Mouse (Mus musculus): ENCODE results near the gene Smyd3.

DNA sequence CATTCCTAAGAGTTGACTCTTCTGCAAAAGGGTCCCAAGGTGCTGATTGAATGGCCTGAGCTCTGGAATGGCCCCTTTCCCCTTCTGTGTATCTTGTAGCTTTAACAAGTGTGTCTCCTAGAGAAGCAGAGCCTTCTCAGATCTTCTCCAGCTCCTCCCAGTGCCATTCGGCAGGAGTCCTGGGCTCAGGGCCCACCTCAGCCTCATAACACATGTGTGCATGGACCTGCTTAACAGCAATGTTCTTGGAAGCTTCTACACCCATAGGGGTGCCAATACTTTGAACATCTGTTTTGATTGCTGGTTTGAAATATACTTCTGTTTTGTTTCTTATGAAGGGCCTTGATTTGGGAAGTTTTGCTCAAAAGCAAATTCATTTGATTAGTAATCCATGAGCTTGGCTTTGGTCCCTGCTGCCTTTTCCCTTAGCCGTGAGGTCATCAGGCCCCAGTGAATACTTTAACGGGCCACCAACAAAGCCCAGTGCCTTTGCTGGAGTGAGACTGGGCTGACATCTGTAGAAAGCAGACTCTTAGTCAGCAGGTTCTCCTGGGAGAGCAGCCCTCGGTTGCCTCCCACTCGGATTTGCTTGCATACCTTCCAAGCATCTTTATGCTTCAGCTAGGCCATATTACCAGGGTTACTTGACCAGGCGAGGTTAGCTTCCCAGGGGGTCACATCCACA lies 583.7 kb downstream of the Smyd3 start:
- TF ChIP-seq CTCF (IDR thresholded peaks at IDR 0.05) = no peak
- TF ChIP-seq POLR2A (IDR thresholded peaks at IDR 0.05; ENCODE audit: insufficient read depth, low read depth, low read length) = no peak
